In genomic region chr5:138160224-138160762, GRCm38 (mm10) we compare ENCODE assay signal across 8 mouse cellular contexts. TPM values are rescaled to one million over a fixed set of nuclear protein-coding genes. Genes with fewer than 3 reads are reported as not detected.
DNase-seq lines count a peak whose midpoint lies in the region; ATAC-seq lines count a peak whose summit lies in the region.

No protein-coding gene starts in this region.

- H3K27me3 ChIP-seq in kidney, embryonic 15.5 days, result no peaks in the 10 kb centered on the region
- no peaks in the 10 kb centered on the region for H3K27me3 ChIP-seq in embryonic facial prominence, embryonic 11.5 days (ENCODE audit: control insufficient read depth, insufficient read depth, low read length)
- no peaks in the 10 kb centered on the region for H3K27me3 ChIP-seq in hindbrain, embryonic 16.5 days (replicated peaks; ENCODE audit: control insufficient read depth, insufficient read depth, low read length)
- H3K27me3 ChIP-seq in midbrain, embryonic 15.5 days (replicated peaks), result no peaks in the 10 kb centered on the region

- no peaks in the 10 kb centered on the region for H3K9me3 ChIP-seq in kidney, embryonic 15.5 days (replicated peaks)
- H3K9me3 ChIP-seq in embryonic facial prominence, embryonic 11.5 days (replicated peaks; ENCODE audit: control insufficient read depth, low read length), result no peaks in the 10 kb centered on the region
- no peaks in the 10 kb centered on the region for H3K9me3 ChIP-seq in hindbrain, embryonic 16.5 days (ENCODE audit: control insufficient read depth, low read length)
- no peaks in the 10 kb centered on the region for H3K9me3 ChIP-seq in midbrain, embryonic 15.5 days

- peak overlapping the region; percentile 79 for H3K4me3 ChIP-seq in kidney, embryonic 15.5 days (replicated peaks)
- H3K4me3 ChIP-seq in embryonic facial prominence, embryonic 11.5 days (ENCODE audit: low read depth, low read length), result peak overlapping the region; percentile 71
- peak overlapping the region; percentile 73 for H3K4me3 ChIP-seq in hindbrain, embryonic 16.5 days (ENCODE audit: low read length)
- peak overlapping the region; percentile 89 for H3K4me3 ChIP-seq in midbrain, embryonic 15.5 days

- no peak for DNase-seq in kidney, adult 8-10 months
- DNase-seq in embryonic facial prominence, embryonic 11.5 days (ENCODE audit: low spot score), result no peak
- no peak for DNase-seq in frontal cortex, postnatal 25 days (ENCODE audit: low spot score in 2 of 2)
- DNase-seq in adrenal gland, postnatal 10 days, result no peak
- no peak for DNase-seq in left cerebral cortex, postnatal 10 days (ENCODE audit: extremely low spot score in 1 of 2, low spot score in 2 of 2)

- H3K36me3 ChIP-seq in kidney, embryonic 15.5 days, result peaks cover 31% of the 10 kb centered on the region
- peaks cover 8% of the 10 kb centered on the region for H3K36me3 ChIP-seq in embryonic facial prominence, embryonic 11.5 days (replicated peaks; ENCODE audit: control insufficient read depth, insufficient read depth, low read depth, low read length)
- H3K36me3 ChIP-seq in hindbrain, embryonic 16.5 days (ENCODE audit: control insufficient read depth, insufficient read depth, low read length), result peaks cover 22% of the 10 kb centered on the region
- H3K36me3 ChIP-seq in midbrain, embryonic 15.5 days (replicated peaks), result peaks cover 27% of the 10 kb centered on the region; the same call in 1 of the 2 replicates

- H3K9ac ChIP-seq in kidney, embryonic 15.5 days, result peak overlapping the region; percentile 81; the same call in 1 of the 2 replicates
- peak overlapping the region; percentile 84 for H3K9ac ChIP-seq in embryonic facial prominence, embryonic 11.5 days (replicated peaks; ENCODE audit: low read length)
- peak overlapping the region; percentile 82 for H3K9ac ChIP-seq in hindbrain, embryonic 16.5 days (ENCODE audit: low read depth, low read length)
- H3K9ac ChIP-seq in midbrain, embryonic 15.5 days, result peak overlapping the region; percentile 41; the same call in 1 of the 2 replicates

- H3K4me1 ChIP-seq in kidney, embryonic 15.5 days, result peaks cover 21% of the 10 kb centered on the region
- no peaks in the 10 kb centered on the region for H3K4me1 ChIP-seq in embryonic facial prominence, embryonic 11.5 days (ENCODE audit: control insufficient read depth, insufficient read depth, low read length)
- H3K4me1 ChIP-seq in hindbrain, embryonic 16.5 days (ENCODE audit: control insufficient read depth, insufficient read depth, low read depth, low read length), result peaks cover 14% of the 10 kb centered on the region
- H3K4me1 ChIP-seq in midbrain, embryonic 15.5 days, result peaks cover 16% of the 10 kb centered on the region

- intact Hi-C loops in left cerebral cortex, postnatal 10 days (cut with DNase I), result no loop called here

- H3K27ac ChIP-seq in kidney, embryonic 15.5 days, result peak overlapping the region; percentile 82
- no peak overlapping the region for H3K27ac ChIP-seq in embryonic facial prominence, embryonic 11.5 days (replicated peaks; ENCODE audit: low read depth, low read length)
- H3K27ac ChIP-seq in hindbrain, embryonic 16.5 days (ENCODE audit: low read depth, low read length), result peak overlapping the region; percentile 71
- H3K27ac ChIP-seq in midbrain, embryonic 15.5 days, result peak overlapping the region; percentile 83

- no peak for ATAC-seq in kidney, embryonic 15.5 days (replicated peaks; ENCODE audit: low FRiP score)
- no peak for ATAC-seq in embryonic facial prominence, embryonic 11.5 days (replicated peaks; ENCODE audit: insufficient number of reproducible peaks, low FRiP score, low TSS enrichment, low read depth)
- peak; percentile 9 for ATAC-seq in hindbrain, embryonic 16.5 days
- ATAC-seq in midbrain, embryonic 15.5 days (replicated peaks), result 0 out of 2 replicates have a peak, but pooled peaks have one; percentile 3

- peak overlapping the region; percentile 61 for H3K4me2 ChIP-seq in kidney, embryonic 15.5 days
- H3K4me2 ChIP-seq in embryonic facial prominence, embryonic 11.5 days (ENCODE audit: low read depth, low read length), result peak overlapping the region; percentile 47
- H3K4me2 ChIP-seq in hindbrain, embryonic 16.5 days (ENCODE audit: low read length), result peak overlapping the region; percentile 73
- peak overlapping the region; percentile 86 for H3K4me2 ChIP-seq in midbrain, embryonic 15.5 days

- WGBS in kidney, embryonic 15.5 days, result 67% methylated on average over 7 of the region's 7 CpGs
- 67% methylated on average over 7 of the region's 7 CpGs for WGBS in embryonic facial prominence, embryonic 11.5 days
- 66% methylated on average over 7 of the region's 7 CpGs for WGBS in hindbrain, embryonic 16.5 days
- 61% methylated on average over 7 of the region's 7 CpGs for WGBS in midbrain, embryonic 15.5 days

RNA-seq across cellular contexts. Expression of gene Cops6, which starts 0.6 kb away (rescaled TPM):
- polyA plus RNA-seq in kidney, embryonic 15.5 days (2015; fragmentation: Nextera tagmentation; extraction: Ambion mirVana), result 306 and 316 TPM in 2 replicates
- 272 and 292 TPM in 2 replicates for polyA plus RNA-seq in embryonic facial prominence, embryonic 11.5 days (2014; fragmentation: Nextera tagmentation; extraction: Ambion mirVana)
- polyA plus RNA-seq in hindbrain, embryonic 16.5 days (2015; fragmentation: Nextera tagmentation; extraction: Ambion mirVana), result 319 and 340 TPM in 2 replicates
- 310 and 323 TPM in 2 replicates for polyA plus RNA-seq in midbrain, embryonic 15.5 days (2015; fragmentation: Nextera tagmentation; extraction: Ambion mirVana)
- 100 to 1,000 TPM; 151 to 155 TPM for total RNA-seq in adrenal gland, postnatal 10 days (2021)
- 100 to 1,000 TPM; 145 to 149 TPM for total RNA-seq in left cerebral cortex, postnatal 10 days (2021)

RNA-seq across cellular contexts. Expression of gene Zfp113, which starts 4.7 kb away (rescaled TPM):
- 23.2 and 26.4 TPM in 2 replicates for polyA plus RNA-seq in kidney, embryonic 15.5 days (2015; fragmentation: Nextera tagmentation; extraction: Ambion mirVana)
- 16.3 and 16.4 TPM in 2 replicates for polyA plus RNA-seq in embryonic facial prominence, embryonic 11.5 days (2014; fragmentation: Nextera tagmentation; extraction: Ambion mirVana)
- polyA plus RNA-seq in hindbrain, embryonic 16.5 days (2015; fragmentation: Nextera tagmentation; extraction: Ambion mirVana), result 22.7 and 22.9 TPM in 2 replicates
- 31.6 and 33.7 TPM in 2 replicates for polyA plus RNA-seq in midbrain, embryonic 15.5 days (2015; fragmentation: Nextera tagmentation; extraction: Ambion mirVana)
- total RNA-seq in adrenal gland, postnatal 10 days (2021), result 10 to 100 TPM; 10.6 to 14.3 TPM
- 10 to 100 TPM; 10.5 to 10.6 TPM for total RNA-seq in left cerebral cortex, postnatal 10 days (2021)

RNA-seq across cellular contexts. Expression of gene Ap4m1, which starts 11.5 kb away (rescaled TPM):
- polyA plus RNA-seq in kidney, embryonic 15.5 days (2015; fragmentation: Nextera tagmentation; extraction: Ambion mirVana), result 24.2 and 28.2 TPM in 2 replicates
- 15.9 and 19.7 TPM in 2 replicates for polyA plus RNA-seq in embryonic facial prominence, embryonic 11.5 days (2014; fragmentation: Nextera tagmentation; extraction: Ambion mirVana)
- polyA plus RNA-seq in hindbrain, embryonic 16.5 days (2015; fragmentation: Nextera tagmentation; extraction: Ambion mirVana), result 20.3 and 22.9 TPM in 2 replicates
- polyA plus RNA-seq in midbrain, embryonic 15.5 days (2015; fragmentation: Nextera tagmentation; extraction: Ambion mirVana), result 28.5 and 30.5 TPM in 2 replicates
- 10 to 100 TPM; 19.7 to 31.9 TPM for total RNA-seq in adrenal gland, postnatal 10 days (2021)
- total RNA-seq in left cerebral cortex, postnatal 10 days (2021), result 10 to 100 TPM; 26.2 to 28.1 TPM

RNA-seq across cellular contexts. Expression of gene Mcm7, which starts 11.9 kb away (rescaled TPM):
- 211 and 225 TPM in 2 replicates for polyA plus RNA-seq in kidney, embryonic 15.5 days (2015; fragmentation: Nextera tagmentation; extraction: Ambion mirVana)
- 303 and 307 TPM in 2 replicates for polyA plus RNA-seq in embryonic facial prominence, embryonic 11.5 days (2014; fragmentation: Nextera tagmentation; extraction: Ambion mirVana)
- 68.0 and 80.4 TPM in 2 replicates for polyA plus RNA-seq in hindbrain, embryonic 16.5 days (2015; fragmentation: Nextera tagmentation; extraction: Ambion mirVana)
- polyA plus RNA-seq in midbrain, embryonic 15.5 days (2015; fragmentation: Nextera tagmentation; extraction: Ambion mirVana), result 93.3 and 95.3 TPM in 2 replicates
- total RNA-seq in adrenal gland, postnatal 10 days (2021), result 10 to 100 TPM; 52.6 to 68.5 TPM
- total RNA-seq in left cerebral cortex, postnatal 10 days (2021), result 10 to 100 TPM; 15.6 to 16.0 TPM

RNA-seq across cellular contexts. Expression of gene Taf6, which starts 27.0 kb away (rescaled TPM):
- 102 and 109 TPM in 2 replicates for polyA plus RNA-seq in kidney, embryonic 15.5 days (2015; fragmentation: Nextera tagmentation; extraction: Ambion mirVana)
- polyA plus RNA-seq in embryonic facial prominence, embryonic 11.5 days (2014; fragmentation: Nextera tagmentation; extraction: Ambion mirVana), result 120 and 125 TPM in 2 replicates
- 64.7 and 75.2 TPM in 2 replicates for polyA plus RNA-seq in hindbrain, embryonic 16.5 days (2015; fragmentation: Nextera tagmentation; extraction: Ambion mirVana)
- polyA plus RNA-seq in midbrain, embryonic 15.5 days (2015; fragmentation: Nextera tagmentation; extraction: Ambion mirVana), result 83.6 and 86.5 TPM in 2 replicates
- 10 to 100 TPM; 30.4 to 33.3 TPM for total RNA-seq in adrenal gland, postnatal 10 days (2021)
- total RNA-seq in left cerebral cortex, postnatal 10 days (2021), result 10 to 100 TPM; 28.8 to 31.3 TPM

Comparison
In these comparisons a context has a peak if more than half of its experiments do, and no peak if none do; other contexts are left out.
1. ATAC-seq: peak in hindbrain, embryonic 16.5 days (single experiment) and midbrain, embryonic 15.5 days (single experiment); none in kidney, embryonic 15.5 days (single experiment) and embryonic facial prominence, embryonic 11.5 days (single experiment).
2. Peak in every context shown above with its lines, with median percentiles within 50 percentile points of each other: H3K4me2 ChIP-seq, H3K4me3 ChIP-seq and H3K9ac ChIP-seq.